Mouse (Mus musculus): ENCODE measurements around the gene Fam84a. TPM values are rescaled to one million over a fixed set of nuclear protein-coding genes. Genes with fewer than 3 reads are reported as not detected.
A peak's percentile ranks its signal among the peaks of the same experiment; 100 is the strongest.

The Fam84a gene
- polyA plus RNA-seq, 2 experiments = 7.4 to 26.4 TPM

- DNase-seq (ENCODE audit: low spot score) (peak; percentile 30), ATAC-seq (ENCODE audit: low FRiP score, low read depth) (peak; percentile 20)
- Histone ChIP-seq H3K27ac (replicated peaks; ENCODE audit: low read depth, low read length) (no peak overlapping the region), H3K4me3 (replicated peaks; ENCODE audit: low read length) (peak overlapping the region; percentile 49), H3K9me3 (ENCODE audit: control insufficient read depth, low read length) (no peaks in the 10 kb centered on the region), H3K4me2 (replicated peaks; ENCODE audit: low read depth, low read length, severe bottlenecking) (peak overlapping the region; percentile 83), H3K4me1 (ENCODE audit: control insufficient read depth, insufficient read depth, low read length) (peaks cover 11% of the 10 kb centered on the region), H3K9ac (ENCODE audit: low read depth, low read length, severe bottlenecking) (peak overlapping the region; percentile 34), H3K36me3 (ENCODE audit: control insufficient read depth, insufficient read depth, low read length) (no peaks in the 10 kb centered on the region), H3K27me3 (ENCODE audit: control insufficient read depth, insufficient read depth, low read length) (peaks cover 39% of the 10 kb centered on the region)
- 1% methylated on average over 14 of the region's 14 CpGs for WGBS
- no peak for TF ChIP-seq POLR2A (IDR thresholded peaks at IDR 0.05; ENCODE audit: borderline replicate concordance, extremely low read depth, insufficient read depth, insufficient read length)
Observed at GRCm38 (mm10) chr12:14152426-14152825, 572 bp upstream of the Fam84a start.

GRCm38 (mm10) chr12:14150936-14151631 lies 770 bp downstream of the Fam84a start:
- peak overlapping the region; percentile 49 for H3K4me3 ChIP-seq (replicated peaks; ENCODE audit: low read length)
- peaks cover 39% of the 10 kb centered on the region for H3K27me3 ChIP-seq (ENCODE audit: control insufficient read depth, insufficient read depth, low read length)
- H3K27ac ChIP-seq (replicated peaks; ENCODE audit: low read depth, low read length) = no peak overlapping the region
- H3K36me3 ChIP-seq (ENCODE audit: control insufficient read depth, insufficient read depth, low read length) = no peaks in the 10 kb centered on the region
- TF ChIP-seq POLR2A (IDR thresholded peaks at IDR 0.05; ENCODE audit: borderline replicate concordance, extremely low read depth, insufficient read depth, insufficient read length) = no peak
- ATAC-seq (ENCODE audit: low FRiP score, low read depth) (no peak), DNase-seq (ENCODE audit: low spot score) (no peak)
- H3K4me2 ChIP-seq (replicated peaks; ENCODE audit: low read depth, low read length, severe bottlenecking) = peak overlapping the region; percentile 83
- peaks cover 11% of the 10 kb centered on the region for H3K4me1 ChIP-seq (ENCODE audit: control insufficient read depth, insufficient read depth, low read length)
- H3K9ac ChIP-seq (ENCODE audit: low read depth, low read length, severe bottlenecking) = 0 out of 2 replicates have a peak overlapping the region, but pooled peaks have one; percentile 45
- no peaks in the 10 kb centered on the region for H3K9me3 ChIP-seq (ENCODE audit: control insufficient read depth, low read length)
- 11% methylated on average over 19 of the region's 19 CpGs for WGBS

GRCm38 (mm10) chr12:14150568-14150909 lies 1.3 kb downstream of the Fam84a start:
- H3K9ac ChIP-seq (ENCODE audit: low read depth, low read length, severe bottlenecking) = 0 out of 2 replicates have a peak overlapping the region, but pooled peaks have one; percentile 21

GRCm38 (mm10) chr12:14149843-14150567 lies 1.8 kb downstream of the Fam84a start:
- no peak overlapping the region for H3K27ac ChIP-seq (replicated peaks; ENCODE audit: low read depth, low read length)
- no peak; the same call in 1 of the 2 replicates for ATAC-seq (ENCODE audit: low FRiP score, low read depth)
- H3K27me3 ChIP-seq (ENCODE audit: control insufficient read depth, insufficient read depth, low read length) = peaks cover 39% of the 10 kb centered on the region
- TF ChIP-seq POLR2A (IDR thresholded peaks at IDR 0.05; ENCODE audit: borderline replicate concordance, extremely low read depth, insufficient read depth, insufficient read length) = no peak
- H3K4me3 ChIP-seq (replicated peaks; ENCODE audit: low read length) = peak overlapping the region; percentile 49
- peak overlapping the region; percentile 36 for H3K9ac ChIP-seq (ENCODE audit: low read depth, low read length, severe bottlenecking)
- under 1% methylated on average over 25 of the region's 59 CpGs for WGBS
- H3K4me1 ChIP-seq (ENCODE audit: control insufficient read depth, insufficient read depth, low read length) = peaks cover 11% of the 10 kb centered on the region
- DNase-seq (ENCODE audit: low spot score) = peak; percentile 44
- peak overlapping the region; percentile 83 for H3K4me2 ChIP-seq (replicated peaks; ENCODE audit: low read depth, low read length, severe bottlenecking)
- no peaks in the 10 kb centered on the region for H3K36me3 ChIP-seq (ENCODE audit: control insufficient read depth, insufficient read depth, low read length)
- H3K9me3 ChIP-seq (ENCODE audit: control insufficient read depth, low read length) = no peaks in the 10 kb centered on the region

More at GRCm38 (mm10) chr12:14150568-14150909, 1.3 kb downstream of the Fam84a start:
- no peak for TF ChIP-seq POLR2A (IDR thresholded peaks at IDR 0.05; ENCODE audit: borderline replicate concordance, extremely low read depth, insufficient read depth, insufficient read length)
- no peak for DNase-seq (ENCODE audit: low spot score)
- WGBS = 2% methylated on average over 20 of the region's 20 CpGs
- Histone ChIP-seq H3K36me3 (ENCODE audit: control insufficient read depth, insufficient read depth, low read length) (no peaks in the 10 kb centered on the region), H3K4me1 (ENCODE audit: control insufficient read depth, insufficient read depth, low read length) (peaks cover 11% of the 10 kb centered on the region), H3K9me3 (ENCODE audit: control insufficient read depth, low read length) (no peaks in the 10 kb centered on the region), H3K4me3 (replicated peaks; ENCODE audit: low read length) (peak overlapping the region; percentile 49), H3K4me2 (replicated peaks; ENCODE audit: low read depth, low read length, severe bottlenecking) (peak overlapping the region; percentile 83), H3K27ac (replicated peaks; ENCODE audit: low read depth, low read length) (no peak overlapping the region), H3K27me3 (ENCODE audit: control insufficient read depth, insufficient read depth, low read length) (peaks cover 39% of the 10 kb centered on the region)
- no peak for ATAC-seq (ENCODE audit: low FRiP score, low read depth)

GRCm38 (mm10) chr12:14149022-14149842 lies 2.6 kb downstream of the Fam84a start:
- peak overlapping the region; percentile 49 for H3K4me3 ChIP-seq (replicated peaks; ENCODE audit: low read length)
- H3K4me1 ChIP-seq (ENCODE audit: control insufficient read depth, insufficient read depth, low read length) = peaks cover 11% of the 10 kb centered on the region
- WGBS = 11% methylated on average over 25 of the region's 27 CpGs
- H3K9ac ChIP-seq (ENCODE audit: low read depth, low read length, severe bottlenecking) = peak overlapping the region; percentile 36
- ATAC-seq (ENCODE audit: low FRiP score, low read depth) (no peak), DNase-seq (ENCODE audit: low spot score) (no peak)
- no peaks in the 10 kb centered on the region for H3K36me3 ChIP-seq (ENCODE audit: control insufficient read depth, insufficient read depth, low read length)
- H3K9me3 ChIP-seq (ENCODE audit: control insufficient read depth, low read length) = no peaks in the 10 kb centered on the region
- TF ChIP-seq POLR2A (IDR thresholded peaks at IDR 0.05; ENCODE audit: borderline replicate concordance, extremely low read depth, insufficient read depth, insufficient read length) = no peak
- H3K27ac ChIP-seq (replicated peaks; ENCODE audit: low read depth, low read length) = no peak overlapping the region
- H3K4me2 ChIP-seq (replicated peaks; ENCODE audit: low read depth, low read length, severe bottlenecking) = peak overlapping the region; percentile 83
- H3K27me3 ChIP-seq (ENCODE audit: control insufficient read depth, insufficient read depth, low read length) = peaks cover 39% of the 10 kb centered on the region

Measured in limb, embryonic 14.5 days (tissue).